Mouse (Mus musculus): Measurements from ENCODE around the gene Tor3a. TPM values are rescaled to one million over a fixed set of nuclear protein-coding genes. Genes with fewer than 3 reads are reported as not detected.

Gene Tor3a
- polyA plus RNA-seq (2015; fragmentation: Illumina TruSeq; extraction: RNeasy Lipid Tissue Mini Kit (QIAGEN cat#74804); ENCODE audit: insufficient read depth, low read depth, low replicate concordance) = 5.5 TPM

DNA sequence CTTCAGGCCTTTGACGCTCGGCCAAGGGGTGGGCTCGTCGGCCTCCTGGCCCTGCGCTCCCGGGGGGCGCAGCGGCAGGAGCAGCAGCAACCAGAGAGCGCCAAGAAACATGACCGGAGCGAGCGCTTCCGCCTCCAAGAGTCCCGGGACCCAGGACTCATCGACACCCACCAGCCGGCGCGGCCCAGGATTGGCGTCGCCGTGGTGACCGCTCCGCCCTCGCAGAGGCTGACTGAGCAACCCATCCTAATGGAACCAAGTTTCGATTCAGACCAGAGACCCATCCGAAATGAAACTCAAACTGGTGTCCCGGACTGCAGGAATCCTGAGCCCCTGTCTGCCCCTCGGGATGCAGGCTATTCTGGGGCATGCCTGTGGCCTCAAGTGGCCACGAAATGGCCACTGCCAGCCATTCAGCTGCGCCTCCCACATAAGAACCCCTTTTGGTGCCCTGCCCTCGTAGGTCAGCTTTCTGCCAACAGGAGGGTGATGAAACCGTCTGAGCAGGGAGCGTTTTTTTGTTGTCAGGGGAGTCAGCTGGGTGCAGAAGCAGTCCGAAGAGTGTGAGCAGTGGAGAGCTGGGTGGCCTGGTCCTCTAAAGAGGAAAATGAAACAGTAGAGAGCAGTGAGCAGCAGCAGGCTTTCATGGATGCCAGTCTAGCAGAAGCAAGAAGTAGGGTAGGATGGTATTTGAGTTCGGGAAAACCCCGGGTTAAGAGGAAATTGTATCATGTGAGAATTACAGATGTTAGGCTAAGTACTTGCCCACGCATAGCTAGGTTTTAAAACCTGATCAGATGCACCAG is at the start of gene Tor3a:
Gene Tor3a, minus strand, starts transcription at position 162 of the 806 bp plus-strand sequence.

DNA sequence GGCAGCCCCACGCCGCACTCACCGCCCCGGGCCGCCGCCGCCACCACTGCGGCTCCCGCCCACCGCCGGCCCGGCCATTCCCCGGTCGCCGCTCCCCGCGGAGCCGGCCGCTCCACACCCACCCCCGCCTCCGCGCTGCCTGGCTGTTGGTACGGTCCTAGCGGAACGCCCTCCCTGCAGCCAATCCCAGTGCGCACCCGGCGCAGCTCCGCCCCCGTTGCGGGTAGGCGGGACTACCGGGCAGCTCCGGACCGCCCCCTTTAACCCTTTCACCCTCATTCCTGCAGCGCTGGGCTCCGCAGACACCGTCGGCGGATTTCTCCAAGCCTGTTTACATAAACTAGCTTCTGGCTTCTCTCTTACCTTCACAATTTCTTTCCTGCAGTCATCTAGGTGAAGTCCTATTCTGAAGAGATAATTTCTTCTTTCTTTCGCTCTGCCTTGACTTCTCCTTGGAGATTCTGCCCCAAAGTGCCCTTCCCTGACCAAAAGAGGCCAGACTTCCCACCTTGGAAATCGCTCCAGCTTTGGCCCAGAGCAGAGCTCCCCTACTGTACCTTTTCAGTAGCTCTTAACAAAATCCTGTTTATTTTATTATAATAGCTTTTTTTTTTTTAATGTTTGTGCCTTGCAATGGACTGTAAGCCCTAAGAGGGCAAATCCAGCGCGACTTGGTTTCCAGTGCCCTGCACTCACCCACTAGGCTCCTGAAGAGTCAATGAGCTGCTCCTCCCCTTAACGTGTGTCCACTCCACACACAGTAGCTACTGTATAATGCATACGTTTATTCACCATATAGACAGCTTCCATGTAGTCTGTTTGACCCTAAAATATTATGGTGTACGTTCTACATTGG is 45.0 kb upstream of the Tor3a start, which contains the start of gene Fam20b:
Gene Fam20b, minus strand, starts transcription at position 137 of the 856 bp plus-strand sequence.

Other genes with a start within 250 kb of the Tor3a start
- gene Soat1, start 200.0 kb downstream of the Tor3a start, polyA plus RNA-seq (2015; fragmentation: Illumina TruSeq; extraction: RNeasy Lipid Tissue Mini Kit (QIAGEN cat#74804); ENCODE audit: insufficient read depth, low read depth, low replicate concordance) = 2.3 TPM
- 0.89 TPM for gene Gm10031, start 150.3 kb downstream of the Tor3a start, polyA plus RNA-seq (2015; fragmentation: Illumina TruSeq; extraction: RNeasy Lipid Tissue Mini Kit (QIAGEN cat#74804); ENCODE audit: insufficient read depth, low read depth, low replicate concordance)
- 4.0 TPM for gene Abl2, start 115.6 kb downstream of the Tor3a start, polyA plus RNA-seq (2015; fragmentation: Illumina TruSeq; extraction: RNeasy Lipid Tissue Mini Kit (QIAGEN cat#74804); ENCODE audit: insufficient read depth, low read depth, low replicate concordance)
- gene Fam20b, start 44.7 kb upstream of the Tor3a start, polyA plus RNA-seq (2015; fragmentation: Illumina TruSeq; extraction: RNeasy Lipid Tissue Mini Kit (QIAGEN cat#74804); ENCODE audit: insufficient read depth, low read depth, low replicate concordance) = 9.5 TPM
- gene Angptl1, start 164.2 kb upstream of the Tor3a start, polyA plus RNA-seq (2015; fragmentation: Illumina TruSeq; extraction: RNeasy Lipid Tissue Mini Kit (QIAGEN cat#74804); ENCODE audit: insufficient read depth, low read depth, low replicate concordance) = 0.81 TPM